Mouse (Mus musculus): ENCODE data around the gene Emilin3. TPM values are rescaled to one million over a fixed set of nuclear protein-coding genes. Genes with fewer than 3 reads are reported as not detected.

Emilin3 gene
- polyA plus RNA-seq, 1 experiment from 2014 or later, result 1.5 TPM

DNA sequence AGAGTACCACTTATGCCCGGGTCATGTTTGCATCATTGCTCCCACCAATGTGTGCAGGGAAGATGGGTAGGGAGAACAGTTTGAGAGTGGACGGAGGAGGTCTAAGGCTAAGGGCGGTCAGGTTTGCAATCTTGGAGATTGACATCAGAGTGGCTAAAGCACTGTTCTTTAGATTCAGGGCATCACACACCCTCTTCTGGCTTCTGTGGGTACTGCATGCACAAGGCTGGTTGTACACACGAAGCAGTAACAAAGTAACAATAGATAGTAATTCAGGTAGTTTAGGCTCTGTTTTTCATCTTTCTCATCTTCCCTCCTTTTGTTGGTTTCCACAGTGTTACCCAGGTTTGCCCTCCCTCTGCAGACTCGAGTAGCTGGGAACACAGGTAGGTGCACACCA lies 19.2 kb upstream of the Emilin3 start:
- H3K27ac ChIP-seq (ENCODE audit: low read depth, low read length), result no peak overlapping the region
- WGBS (ENCODE audit: insufficient replicate concordance), result 90% methylated on average over 5 of the region's 5 CpGs

DNA sequence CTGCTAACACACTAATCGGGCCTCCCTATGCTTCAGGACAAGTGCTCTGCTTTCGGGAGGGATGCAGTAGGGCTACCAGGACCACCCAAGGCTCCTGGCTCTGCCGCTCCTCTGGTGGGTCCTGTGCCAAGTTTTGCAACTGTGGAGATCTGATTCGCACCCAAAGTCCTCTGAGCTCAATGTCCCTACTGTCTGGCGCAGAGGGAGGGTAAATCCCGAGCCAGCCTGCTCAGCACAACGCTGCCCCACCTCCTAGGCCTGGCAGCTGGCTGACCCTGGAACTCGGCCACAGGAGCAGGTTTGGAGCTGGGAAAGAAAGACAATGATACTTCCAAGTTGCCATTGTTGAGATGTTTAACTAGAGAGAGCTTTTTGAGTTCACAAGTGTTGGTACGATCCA lies 13.1 kb upstream of the Emilin3 start:
- Histone ChIP-seq H3K9me3 (replicated peaks; ENCODE audit: control insufficient read depth, low read length) (no peaks in the 10 kb centered on the region), H3K9ac (ENCODE audit: low read depth, low read length) (no peak overlapping the region), H3K36me3 (ENCODE audit: control insufficient read depth, insufficient read depth, low read length) (no peaks in the 10 kb centered on the region), H3K4me3 (ENCODE audit: low read depth, low read length) (no peak overlapping the region), H3K4me1 (ENCODE audit: control insufficient read depth, insufficient read depth, low read length) (no peaks in the 10 kb centered on the region), H3K27ac (ENCODE audit: low read depth, low read length) (no peak overlapping the region), H3K4me2 (no peak overlapping the region), H3K27me3 (ENCODE audit: control insufficient read depth, insufficient read depth, low read length) (no peaks in the 10 kb centered on the region)
- WGBS (ENCODE audit: insufficient replicate concordance), result 75% methylated on average over 9 of the region's 9 CpGs
- no peak for ATAC-seq (replicated peaks; ENCODE audit: insufficient number of reproducible peaks, low FRiP score, low TSS enrichment)

More for the DNA sequence above, 19.2 kb upstream of the Emilin3 start:
- H3K4me3 ChIP-seq (ENCODE audit: low read depth, low read length), result no peak overlapping the region
- no peaks in the 10 kb centered on the region for H3K4me1 ChIP-seq (ENCODE audit: control insufficient read depth, insufficient read depth, low read length)
- H3K4me2 ChIP-seq, result no peak overlapping the region
- H3K9ac ChIP-seq (ENCODE audit: low read depth, low read length), result no peak overlapping the region
- no peaks in the 10 kb centered on the region for H3K36me3 ChIP-seq (ENCODE audit: control insufficient read depth, insufficient read depth, low read length)
- no peaks in the 10 kb centered on the region for H3K27me3 ChIP-seq (ENCODE audit: control insufficient read depth, insufficient read depth, low read length)
- ATAC-seq (replicated peaks; ENCODE audit: insufficient number of reproducible peaks, low FRiP score, low TSS enrichment), result no peak
- H3K9me3 ChIP-seq (replicated peaks; ENCODE audit: control insufficient read depth, low read length), result no peaks in the 10 kb centered on the region

DNA sequence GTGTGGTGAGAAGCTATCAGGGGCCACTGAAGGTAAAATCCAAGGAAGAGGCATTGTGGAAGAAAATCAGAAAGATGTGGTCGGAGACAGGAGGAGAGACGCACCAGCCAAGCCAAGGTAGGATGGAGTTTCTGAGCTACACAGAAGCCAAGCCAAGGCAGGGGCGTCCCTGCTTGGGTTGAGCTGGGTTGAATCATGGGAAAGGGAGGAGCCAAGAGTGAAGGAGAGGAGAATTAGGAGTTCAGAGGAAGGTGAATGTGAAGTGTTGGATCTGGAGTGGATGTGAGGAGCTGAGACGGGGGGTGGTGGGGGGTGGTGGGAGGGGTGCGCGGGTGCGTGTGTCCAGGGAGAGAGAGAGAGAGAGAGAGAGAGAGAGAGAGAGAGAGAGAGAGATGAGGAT lies 9.2 kb upstream of the Emilin3 start:
- Histone ChIP-seq H3K4me1 (ENCODE audit: control insufficient read depth, insufficient read depth, low read length) (no peaks in the 10 kb centered on the region), H3K36me3 (ENCODE audit: control insufficient read depth, insufficient read depth, low read length) (no peaks in the 10 kb centered on the region), H3K4me2 (no peak overlapping the region), H3K27me3 (ENCODE audit: control insufficient read depth, insufficient read depth, low read length) (no peaks in the 10 kb centered on the region), H3K9ac (ENCODE audit: low read depth, low read length) (no peak overlapping the region), H3K27ac (ENCODE audit: low read depth, low read length) (no peak overlapping the region), H3K4me3 (ENCODE audit: low read depth, low read length) (no peak overlapping the region), H3K9me3 (replicated peaks; ENCODE audit: control insufficient read depth, low read length) (no peaks in the 10 kb centered on the region)
- 48% methylated on average over 7 of the region's 7 CpGs for WGBS (ENCODE audit: insufficient replicate concordance)
- no peak for ATAC-seq (replicated peaks; ENCODE audit: insufficient number of reproducible peaks, low FRiP score, low TSS enrichment)

DNA sequence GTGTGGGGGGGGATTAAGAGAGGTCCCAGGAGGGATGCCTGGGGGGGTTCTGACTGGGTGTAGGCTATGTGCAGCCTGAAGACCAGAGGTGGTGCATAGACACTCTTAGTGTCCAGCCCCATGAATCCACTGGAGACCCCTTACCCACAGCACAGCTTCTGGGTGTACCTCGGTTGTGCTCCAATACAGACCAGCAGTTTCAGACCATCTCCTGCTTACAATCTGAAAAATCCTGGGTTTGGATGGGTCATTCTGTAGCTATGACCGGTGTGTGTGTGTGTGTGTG lies 6.7 kb upstream of the Emilin3 start:
- Histone ChIP-seq H3K4me1 (ENCODE audit: control insufficient read depth, insufficient read depth, low read length) (no peaks in the 10 kb centered on the region), H3K9me3 (replicated peaks; ENCODE audit: control insufficient read depth, low read length) (no peaks in the 10 kb centered on the region), H3K4me2 (no peak overlapping the region), H3K4me3 (ENCODE audit: low read depth, low read length) (no peak overlapping the region), H3K9ac (ENCODE audit: low read depth, low read length) (no peak overlapping the region), H3K36me3 (ENCODE audit: control insufficient read depth, insufficient read depth, low read length) (no peaks in the 10 kb centered on the region), H3K27ac (ENCODE audit: low read depth, low read length) (no peak overlapping the region), H3K27me3 (ENCODE audit: control insufficient read depth, insufficient read depth, low read length) (peaks cover 10% of the 10 kb centered on the region)
- WGBS (ENCODE audit: insufficient replicate concordance), result 76% methylated on average over 2 of the region's 2 CpGs
- ATAC-seq (replicated peaks; ENCODE audit: insufficient number of reproducible peaks, low FRiP score, low TSS enrichment), result no peak

DNA sequence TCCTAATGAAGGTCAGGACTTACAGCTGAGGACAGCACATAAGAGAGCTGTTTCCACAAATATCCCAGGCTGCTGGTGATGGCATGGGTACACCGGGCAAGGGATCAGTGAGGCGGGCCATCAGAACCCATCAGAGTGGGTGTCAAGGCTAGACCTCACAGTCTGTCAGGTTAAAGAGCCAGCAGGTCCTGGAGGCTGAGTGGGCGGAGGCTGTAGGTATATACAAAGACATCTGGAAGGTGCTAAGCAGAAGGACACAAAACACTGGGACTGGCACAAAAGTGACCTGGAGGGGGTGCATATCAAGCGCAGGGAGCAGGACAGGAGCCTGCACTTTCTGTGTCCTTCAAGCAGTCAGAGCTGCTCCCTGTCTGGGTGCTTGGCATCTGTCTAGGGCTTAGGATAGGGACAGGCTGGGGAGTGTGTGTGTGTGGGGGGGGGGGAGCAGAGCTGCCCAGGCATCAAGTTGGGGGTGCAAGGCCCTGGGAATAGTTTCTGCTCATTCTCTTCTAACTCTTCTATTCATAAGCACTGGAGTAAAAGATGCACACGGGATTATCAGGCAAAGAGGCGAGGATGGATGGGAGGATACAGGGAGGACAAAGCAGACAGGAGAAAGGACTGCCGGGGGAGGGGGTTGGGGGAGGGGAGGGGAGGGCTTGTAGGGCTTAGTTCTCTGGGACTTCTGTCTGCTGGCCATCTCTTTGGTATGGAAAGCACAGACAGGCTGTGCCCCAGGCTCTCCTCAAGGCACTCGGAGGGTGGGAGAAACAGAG lies 6.2 kb upstream of the Emilin3 start:
- no peaks in the 10 kb centered on the region for H3K36me3 ChIP-seq (ENCODE audit: control insufficient read depth, insufficient read depth, low read length)
- WGBS (ENCODE audit: insufficient replicate concordance), result 48% methylated on average over 8 of the region's 8 CpGs
- ATAC-seq (replicated peaks; ENCODE audit: insufficient number of reproducible peaks, low FRiP score, low TSS enrichment), result no peak
- H3K4me2 ChIP-seq, result no peak overlapping the region
- no peak overlapping the region for H3K4me3 ChIP-seq (ENCODE audit: low read depth, low read length)
- peaks cover 13% of the 10 kb centered on the region for H3K27me3 ChIP-seq (ENCODE audit: control insufficient read depth, insufficient read depth, low read length)
- no peak overlapping the region for H3K27ac ChIP-seq (ENCODE audit: low read depth, low read length)
- no peak overlapping the region for H3K9ac ChIP-seq (ENCODE audit: low read depth, low read length)
- H3K9me3 ChIP-seq (replicated peaks; ENCODE audit: control insufficient read depth, low read length), result no peaks in the 10 kb centered on the region
- no peaks in the 10 kb centered on the region for H3K4me1 ChIP-seq (ENCODE audit: control insufficient read depth, insufficient read depth, low read length)

DNA sequence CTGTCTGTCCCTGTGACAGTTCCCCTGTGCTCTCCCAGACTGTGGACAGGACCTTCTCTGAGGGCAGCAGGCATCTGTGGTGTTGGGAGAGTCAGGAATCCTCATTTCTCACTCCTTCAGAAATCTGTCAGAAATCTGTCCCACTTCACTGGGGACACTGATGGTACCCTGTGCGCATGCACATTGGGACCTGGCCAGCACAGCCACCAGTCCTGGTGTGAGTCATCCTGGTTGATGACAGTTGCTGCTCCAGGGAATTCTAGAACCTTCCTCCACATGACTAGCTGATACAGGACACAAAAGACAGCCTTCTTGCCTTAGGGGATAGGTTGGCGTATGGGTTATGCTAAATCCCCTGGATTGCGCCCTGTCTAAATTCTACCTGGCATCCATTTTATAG lies 5.2 kb upstream of the Emilin3 start:
- peaks cover 23% of the 10 kb centered on the region for H3K27me3 ChIP-seq (ENCODE audit: control insufficient read depth, insufficient read depth, low read length)
- H3K4me3 ChIP-seq (ENCODE audit: low read depth, low read length), result no peak overlapping the region
- ATAC-seq (replicated peaks; ENCODE audit: insufficient number of reproducible peaks, low FRiP score, low TSS enrichment), result no peak
- H3K9ac ChIP-seq (ENCODE audit: low read depth, low read length), result no peak overlapping the region
- H3K9me3 ChIP-seq (replicated peaks; ENCODE audit: control insufficient read depth, low read length), result no peaks in the 10 kb centered on the region
- H3K27ac ChIP-seq (ENCODE audit: low read depth, low read length), result no peak overlapping the region
- 82% methylated on average over 3 of the region's 3 CpGs for WGBS (ENCODE audit: insufficient replicate concordance)
- no peaks in the 10 kb centered on the region for H3K36me3 ChIP-seq (ENCODE audit: control insufficient read depth, insufficient read depth, low read length)
- H3K4me2 ChIP-seq, result no peak overlapping the region
- no peaks in the 10 kb centered on the region for H3K4me1 ChIP-seq (ENCODE audit: control insufficient read depth, insufficient read depth, low read length)

DNA sequence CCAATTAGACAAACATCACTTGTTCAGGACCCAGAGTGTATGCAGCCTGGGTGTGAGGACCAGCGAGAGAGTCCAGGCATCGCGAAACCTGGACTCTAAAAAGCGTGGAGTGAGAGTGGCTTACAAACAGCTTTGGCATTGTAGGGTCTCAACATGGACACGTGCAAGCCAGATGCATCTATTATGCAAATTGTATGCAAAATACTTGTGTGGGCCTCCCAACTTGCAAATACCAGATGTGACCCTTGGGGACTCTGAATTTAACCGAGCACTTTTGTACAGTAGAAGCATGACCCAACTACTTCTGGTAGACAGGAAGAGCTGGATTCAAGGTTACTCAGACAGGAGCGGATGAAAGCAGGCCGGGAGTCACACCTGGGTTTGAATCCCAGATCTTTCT lies 4.6 kb upstream of the Emilin3 start:
- Histone ChIP-seq H3K4me3 (ENCODE audit: low read depth, low read length) (no peak overlapping the region), H3K4me1 (ENCODE audit: control insufficient read depth, insufficient read depth, low read length) (0 out of 2 replicates have a peak, but pooled peaks cover 2% of the 10 kb centered on the region), H3K9me3 (replicated peaks; ENCODE audit: control insufficient read depth, low read length) (no peaks in the 10 kb centered on the region), H3K27ac (ENCODE audit: low read depth, low read length) (no peak overlapping the region), H3K36me3 (ENCODE audit: control insufficient read depth, insufficient read depth, low read length) (no peaks in the 10 kb centered on the region), H3K9ac (ENCODE audit: low read depth, low read length) (no peak overlapping the region), H3K27me3 (ENCODE audit: control insufficient read depth, insufficient read depth, low read length) (peaks cover 29% of the 10 kb centered on the region), H3K4me2 (no peak overlapping the region)
- no peak for ATAC-seq (replicated peaks; ENCODE audit: insufficient number of reproducible peaks, low FRiP score, low TSS enrichment)
- WGBS (ENCODE audit: insufficient replicate concordance), result 82% methylated on average over 8 of the region's 8 CpGs

DNA sequence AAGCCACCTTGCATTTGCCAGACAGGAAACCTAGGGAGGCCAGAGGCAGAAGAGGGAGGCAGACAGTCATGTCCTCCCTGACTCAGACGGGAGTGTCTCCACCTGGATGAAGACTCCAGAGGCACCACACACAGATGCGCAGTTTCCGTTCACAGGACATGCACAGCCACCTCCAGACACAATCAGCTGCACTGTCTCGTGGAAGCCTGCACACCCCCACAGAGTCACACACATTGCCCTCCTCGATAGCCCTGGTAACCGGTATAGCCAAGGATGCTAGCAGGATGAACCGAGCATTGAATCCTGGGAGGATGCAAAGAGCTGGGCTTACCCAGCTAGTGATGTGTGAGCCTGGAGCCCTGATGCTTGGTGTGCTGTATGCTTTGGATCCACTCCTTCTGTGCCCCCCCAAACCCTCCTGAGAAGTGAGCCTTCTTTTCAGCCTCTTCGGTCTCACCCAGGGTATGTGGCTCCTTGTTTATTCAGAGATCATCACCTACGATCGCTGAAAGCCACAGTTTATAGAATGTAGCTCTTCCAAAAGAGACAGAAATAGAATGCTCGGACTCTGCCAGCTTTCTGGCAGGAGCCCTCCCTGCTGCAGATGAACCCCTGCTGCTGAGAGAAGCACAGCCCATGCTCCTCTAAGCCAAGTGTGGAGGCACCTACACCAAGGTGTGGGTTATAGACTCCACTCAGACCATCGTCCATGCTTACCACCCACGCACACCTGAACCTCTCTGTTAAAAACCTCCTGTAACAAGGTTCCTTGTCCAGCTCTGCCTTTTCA lies 3.9 kb upstream of the Emilin3 start:
- H3K4me1 ChIP-seq (ENCODE audit: control insufficient read depth, insufficient read depth, low read length), result peaks cover 5% of the 10 kb centered on the region; the same call in 1 of the 2 replicates
- H3K27me3 ChIP-seq (ENCODE audit: control insufficient read depth, insufficient read depth, low read length), result peaks cover 36% of the 10 kb centered on the region
- no peaks in the 10 kb centered on the region for H3K36me3 ChIP-seq (ENCODE audit: control insufficient read depth, insufficient read depth, low read length)
- H3K4me2 ChIP-seq, result no peak overlapping the region
- no peak overlapping the region for H3K4me3 ChIP-seq (ENCODE audit: low read depth, low read length)
- H3K9me3 ChIP-seq (replicated peaks; ENCODE audit: control insufficient read depth, low read length), result no peaks in the 10 kb centered on the region
- ATAC-seq (replicated peaks; ENCODE audit: insufficient number of reproducible peaks, low FRiP score, low TSS enrichment), result no peak
- H3K9ac ChIP-seq (ENCODE audit: low read depth, low read length), result no peak overlapping the region
- whole genome bisulfite sequencing (ENCODE audit: insufficient replicate concordance), result 61% methylated on average over 13 of the region's 13 CpGs
- no peak overlapping the region for H3K27ac ChIP-seq (ENCODE audit: low read depth, low read length)

Data from heart, embryonic 11.5 days (tissue).